Mouse (Mus musculus): ENCODE measurements around the gene Pkig.

The Pkig gene

DNA sequence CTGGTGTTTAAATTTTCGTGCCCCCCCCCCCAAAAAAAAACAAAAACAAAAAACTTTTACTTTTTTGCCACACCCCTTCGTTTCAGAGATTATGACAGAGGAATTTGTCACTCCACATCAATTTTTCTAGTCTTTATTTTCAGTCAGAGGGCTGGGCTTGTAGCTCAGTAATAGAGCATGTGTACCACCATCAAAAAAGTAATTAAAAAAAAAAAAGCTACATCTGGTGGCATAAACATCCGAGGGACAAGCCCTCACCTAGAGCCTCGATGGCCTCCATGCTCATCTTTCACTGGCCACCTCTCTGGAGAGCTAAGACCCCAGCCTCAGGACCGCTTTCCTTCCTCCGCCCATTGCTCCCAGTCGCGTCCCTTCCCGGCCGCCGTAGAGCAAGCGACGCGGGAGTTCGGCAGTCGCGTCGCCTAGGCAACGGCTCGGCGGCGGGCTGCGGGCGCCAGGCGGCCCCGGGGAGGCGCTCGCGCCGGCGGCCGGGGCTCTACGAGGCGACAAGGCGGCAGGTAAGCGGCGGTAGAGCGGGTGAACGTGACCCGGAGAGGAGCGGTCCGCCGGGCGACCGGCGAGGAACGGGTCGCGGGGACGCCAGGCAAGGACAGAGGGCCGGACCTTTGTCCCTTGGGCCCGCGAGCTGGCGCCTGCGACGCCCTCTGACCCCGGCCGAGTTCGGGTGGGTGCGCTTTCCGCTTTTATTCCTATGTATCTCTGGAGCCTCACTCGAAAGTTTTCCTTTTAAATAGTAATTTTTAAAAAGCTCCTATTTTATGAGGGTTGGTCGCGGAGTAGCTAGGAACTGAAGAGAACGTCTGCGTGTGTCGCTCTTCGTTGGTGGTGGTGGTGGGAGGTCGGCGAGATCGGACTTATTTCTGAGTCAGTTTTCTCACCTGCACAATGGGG, at the start of gene Pkig:
TSS of gene Pkig (plus strand) at position 412 of the 912 bp plus-strand sequence.
- in situ Hi-C loops (cut with MboI; ENCODE audit: low sequenced_read_pairs): no loop called here

- in situ Hi-C loops (cut with MboI; ENCODE audit: low sequenced_read_pairs): no loop called here
Observed at GRCm38 (mm10) chr2:163609281-163609975, 48.8 kb upstream of the Pkig start.

DNA sequence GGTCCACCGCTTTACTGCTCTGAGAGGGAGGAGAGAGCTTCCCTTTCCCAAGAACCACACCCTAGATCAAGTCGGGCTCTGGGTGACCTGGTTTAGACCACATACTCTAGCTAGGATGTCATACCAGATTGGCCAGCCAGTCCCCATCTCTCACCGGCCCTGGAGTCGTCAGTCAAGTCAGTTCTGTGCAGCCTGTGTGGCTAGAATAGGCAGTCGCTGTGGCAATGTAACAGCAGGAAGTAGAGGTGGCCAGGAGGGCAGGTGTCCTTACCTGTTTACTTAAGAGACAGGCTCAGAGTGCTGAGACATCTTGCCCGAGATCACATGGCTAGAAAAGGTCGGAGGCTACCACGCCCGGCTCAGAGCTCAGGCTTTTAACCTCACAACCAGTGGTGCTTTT, 47.0 kb upstream of the Pkig start:
- in situ Hi-C loops (cut with MboI; ENCODE audit: low sequenced_read_pairs): no loop called here

DNA sequence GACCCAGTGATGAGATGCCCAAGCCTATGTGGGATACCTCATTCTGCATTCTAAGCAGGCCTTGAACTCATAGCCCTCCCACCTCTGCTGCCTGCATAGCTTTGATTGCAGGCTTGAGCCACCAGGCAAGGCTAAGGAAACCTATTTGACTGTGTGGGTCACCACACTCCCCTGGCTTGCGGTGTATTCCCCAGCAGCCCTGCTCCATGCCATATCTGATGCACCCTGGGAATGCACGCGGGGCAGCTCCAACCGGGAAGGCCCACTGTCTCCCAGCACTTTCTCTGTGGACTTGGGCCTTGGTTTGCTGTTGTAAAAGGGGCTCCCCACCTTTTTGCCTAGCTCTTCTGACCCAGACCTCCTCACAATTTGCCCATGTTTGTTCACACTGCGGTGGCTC, 45.0 kb upstream of the Pkig start:
- in situ Hi-C loops (cut with MboI; ENCODE audit: low sequenced_read_pairs): no loop called here

DNA sequence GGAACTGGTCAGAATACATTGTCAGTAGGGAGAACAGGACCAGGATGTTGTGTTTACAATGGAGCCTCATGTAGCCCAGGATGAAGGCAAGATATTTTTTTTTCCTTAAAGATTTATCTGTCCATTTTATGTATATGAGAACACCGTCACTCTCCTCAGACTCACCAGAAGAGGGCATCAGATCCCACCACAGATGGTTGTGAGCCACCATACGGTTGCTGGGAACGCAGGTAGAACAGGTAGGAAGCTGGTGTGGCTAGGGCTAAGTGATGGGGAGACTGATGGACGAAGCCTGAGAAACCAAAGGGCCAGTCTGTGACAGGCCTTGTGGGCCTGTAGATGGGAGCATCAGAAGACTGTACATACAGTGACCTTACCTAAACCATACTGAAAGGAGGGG, 44.2 kb upstream of the Pkig start:
- in situ Hi-C loops (cut with MboI; ENCODE audit: low sequenced_read_pairs): no loop called here

- in situ Hi-C loops (cut with MboI; ENCODE audit: low sequenced_read_pairs): no loop called here
Observed at GRCm38 (mm10) chr2:163615401-163615800, 42.8 kb upstream of the Pkig start.

DNA sequence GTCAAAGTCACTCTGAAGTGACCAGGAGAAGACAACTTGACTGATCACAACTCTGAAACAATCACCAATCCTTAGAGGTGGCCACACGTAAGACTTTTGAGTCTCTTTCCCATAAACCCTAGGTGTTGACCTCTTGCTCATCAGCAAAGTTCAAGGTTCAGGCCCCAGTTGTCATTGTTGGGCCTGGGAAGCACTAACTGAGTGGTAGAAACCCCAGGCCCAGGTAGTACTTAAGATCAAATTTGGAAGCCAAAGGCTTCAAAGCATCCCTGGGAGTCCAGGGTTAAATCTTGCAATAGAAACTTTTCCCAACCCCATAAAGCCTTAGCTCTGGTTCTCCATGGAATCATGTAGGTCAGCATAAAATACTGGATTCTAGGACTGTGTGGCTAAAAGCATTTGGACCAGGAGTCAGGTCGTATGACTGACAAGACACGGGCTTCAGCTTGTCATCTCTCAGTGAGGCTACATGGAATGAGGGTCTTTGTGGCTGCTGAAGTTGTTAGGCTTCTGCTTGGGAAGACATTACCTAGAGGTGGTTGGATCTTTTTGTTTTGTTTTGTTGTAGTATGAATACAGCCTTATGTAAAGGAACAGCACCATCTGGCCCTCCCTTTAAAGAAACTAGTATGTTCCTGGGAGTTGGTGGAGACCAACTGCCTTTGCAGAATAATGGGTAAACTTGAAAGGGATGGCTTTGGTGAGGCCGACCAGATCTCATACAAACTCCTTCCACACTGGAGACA, 42.1 kb upstream of the Pkig start:
- in situ Hi-C loops (cut with MboI; ENCODE audit: low sequenced_read_pairs): no loop called here

GRCm38 (mm10) chr2:163616652-163617227, 41.4 kb upstream of the Pkig start:
- in situ Hi-C loops (cut with MboI; ENCODE audit: low sequenced_read_pairs): no loop called here

GRCm38 (mm10) chr2:163617232-163617863, 40.8 kb upstream of the Pkig start:
- in situ Hi-C loops (cut with MboI; ENCODE audit: low sequenced_read_pairs): no loop called here

- in situ Hi-C loops (cut with MboI; ENCODE audit: low sequenced_read_pairs): no loop called here
Observed at GRCm38 (mm10) chr2:163617874-163618273, 40.3 kb upstream of the Pkig start.

- in situ Hi-C loops (cut with MboI; ENCODE audit: low sequenced_read_pairs): loop anchor here (10.0 kb wide), 1 partner anchor 94 kb away; no protein-coding TSS in a partner anchor
Observed at GRCm38 (mm10) chr2:163620451-163620850, 37.7 kb upstream of the Pkig start.

DNA sequence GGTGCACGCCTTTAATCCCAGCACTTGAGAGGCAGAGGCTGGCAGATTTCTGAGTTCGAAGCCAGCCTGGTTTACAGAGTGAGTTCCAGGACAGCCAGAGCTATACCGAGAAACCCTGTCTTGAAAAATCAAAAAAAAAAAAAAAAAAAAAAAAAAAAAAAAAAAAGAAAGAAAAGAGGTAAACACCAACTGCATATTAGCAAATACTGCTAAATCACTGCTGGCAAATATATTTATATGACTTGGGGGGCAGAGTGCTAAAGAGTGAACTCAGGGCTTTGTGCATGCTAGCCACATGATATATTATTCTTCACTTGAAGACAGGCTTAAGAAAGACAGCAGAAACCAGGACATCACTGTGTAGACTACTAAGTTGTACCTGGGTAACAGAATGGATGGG, 36.8 kb upstream of the Pkig start:
- in situ Hi-C loops (cut with MboI; ENCODE audit: low sequenced_read_pairs): loop anchor here (10.0 kb wide), 1 partner anchor 93 kb away; no protein-coding TSS in a partner anchor

DNA sequence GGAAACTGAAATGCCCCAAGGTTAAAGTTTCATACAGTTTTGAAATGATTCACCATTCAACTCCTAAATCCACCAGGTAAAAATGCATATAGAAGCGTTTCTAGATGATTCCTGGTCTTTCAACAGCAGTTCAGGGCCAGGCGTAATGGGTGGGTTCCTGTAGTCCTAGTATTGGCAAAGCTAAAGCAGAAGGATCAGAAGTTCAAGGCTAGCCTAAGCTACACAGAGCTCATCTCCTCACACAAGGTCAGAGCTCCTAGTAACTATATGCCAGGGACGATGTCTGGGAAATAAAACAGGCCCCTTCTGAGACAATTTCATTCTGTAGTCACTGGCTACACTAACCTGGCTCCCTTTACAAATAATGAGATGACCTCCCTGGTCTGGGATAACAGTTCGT, 27.0 kb upstream of the Pkig start:
- in situ Hi-C loops (cut with MboI; ENCODE audit: low sequenced_read_pairs): no loop called here

- in situ Hi-C loops (cut with MboI; ENCODE audit: low sequenced_read_pairs): no loop called here
Observed at GRCm38 (mm10) chr2:163631715-163632114, 26.5 kb upstream of the Pkig start.

DNA sequence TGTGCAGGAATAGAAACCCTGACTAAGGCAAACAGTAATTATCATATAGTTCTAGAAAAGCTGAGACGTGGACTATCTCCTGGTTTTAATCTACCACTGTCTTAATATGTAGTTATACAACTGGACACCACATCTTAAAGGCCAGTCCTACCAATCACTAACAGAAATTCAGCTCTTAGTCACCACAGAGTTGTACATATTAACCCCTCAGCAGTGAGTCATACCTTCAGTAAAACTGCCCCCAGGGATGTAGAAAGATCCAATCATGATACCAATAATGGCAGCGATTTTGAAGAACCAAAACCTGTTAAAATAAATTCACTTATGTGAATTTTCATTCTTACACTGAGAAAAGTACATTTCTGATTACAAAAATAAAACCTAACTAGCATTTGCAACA, 24.0 kb upstream of the Pkig start:
- in situ Hi-C loops (cut with MboI; ENCODE audit: low sequenced_read_pairs): no loop called here

DNA sequence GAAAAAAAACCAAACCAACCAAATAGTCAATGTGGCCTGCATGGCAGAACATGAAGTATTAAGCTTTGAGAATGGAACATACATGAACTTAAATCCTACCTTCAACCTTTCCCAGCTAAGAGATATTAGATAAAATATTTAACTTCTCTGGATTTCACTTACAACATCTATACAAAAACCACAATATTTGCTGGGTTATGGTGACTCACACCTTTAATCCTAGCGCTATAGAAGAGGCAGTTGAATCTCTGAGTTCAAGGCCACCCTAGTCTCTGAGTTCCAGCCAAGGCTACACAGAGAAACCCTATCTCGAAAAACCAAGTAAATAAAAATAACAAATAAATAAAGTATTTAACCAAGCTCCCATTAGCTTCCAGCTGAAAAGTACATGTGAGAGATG, 22.1 kb upstream of the Pkig start:
- in situ Hi-C loops (cut with MboI; ENCODE audit: low sequenced_read_pairs): no loop called here

DNA sequence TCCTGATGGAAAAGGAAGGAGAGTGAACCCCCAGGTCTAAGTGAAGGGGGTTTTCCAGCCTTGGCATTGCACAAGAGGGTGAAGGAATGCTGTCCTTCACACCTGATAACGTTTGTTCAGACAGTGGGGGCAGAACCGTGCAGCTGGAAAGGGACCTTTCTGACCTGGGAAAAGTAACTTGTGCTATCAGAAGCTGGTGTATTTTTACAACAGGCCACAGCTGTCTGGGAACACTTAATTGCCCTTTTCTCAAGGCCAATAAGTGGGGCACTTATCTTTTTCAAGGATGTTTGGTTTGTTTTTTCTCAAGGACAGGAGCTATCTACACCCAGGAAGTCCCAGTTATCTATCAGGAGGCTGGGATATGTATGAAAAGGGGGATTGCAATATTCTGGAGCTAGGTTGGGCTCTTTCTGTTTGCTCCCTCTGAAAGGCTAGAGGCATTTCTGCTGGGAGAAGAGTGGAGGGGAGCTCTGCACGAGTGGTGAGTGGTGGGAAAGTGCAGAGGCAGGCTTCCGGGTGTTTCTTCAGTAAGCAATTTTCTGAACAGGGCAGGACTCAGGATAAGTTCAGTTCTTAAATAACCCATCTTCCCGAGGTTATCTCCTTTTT, 20.4 kb upstream of the Pkig start:
- in situ Hi-C loops (cut with MboI; ENCODE audit: low sequenced_read_pairs): no loop called here

DNA sequence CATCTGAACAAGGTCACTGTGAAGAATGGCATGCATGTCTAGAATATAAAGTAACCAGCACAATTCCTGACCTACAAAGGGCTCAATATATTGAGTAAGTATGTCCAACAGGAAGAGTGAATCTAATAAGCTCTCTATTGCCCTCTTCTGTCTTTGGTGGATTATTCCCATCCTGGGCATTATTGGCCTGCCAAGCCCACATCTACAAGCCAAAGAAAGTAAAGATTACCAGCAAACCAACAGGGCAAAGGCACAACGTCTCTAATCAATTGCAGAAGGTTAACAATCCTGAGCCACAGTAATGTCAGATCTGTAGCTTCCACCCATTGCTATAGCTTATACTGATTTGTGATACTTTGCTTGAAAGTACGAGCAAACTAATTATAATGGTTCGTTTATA, 17.7 kb upstream of the Pkig start:
- in situ Hi-C loops (cut with MboI; ENCODE audit: low sequenced_read_pairs): no loop called here

DNA sequence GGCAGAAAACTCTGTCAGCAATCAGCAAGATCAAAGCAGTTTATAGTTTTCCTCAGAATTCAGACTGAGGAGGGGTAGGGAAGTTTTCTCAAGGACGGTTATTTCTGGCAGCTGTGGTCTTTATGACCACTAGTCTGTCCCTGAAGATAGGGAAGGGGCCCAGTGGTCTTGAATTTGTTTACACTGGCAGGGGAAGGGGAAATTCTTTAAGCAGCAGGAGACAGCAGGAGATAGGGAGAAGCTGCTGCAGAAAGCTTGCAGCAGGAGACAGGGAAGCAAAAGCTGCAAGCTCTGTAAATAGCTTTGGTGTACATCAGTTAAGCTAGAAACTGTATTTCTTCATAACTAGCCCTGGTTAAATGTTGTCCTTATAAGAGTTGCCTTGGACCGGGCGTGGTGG, 16.5 kb upstream of the Pkig start:
- in situ Hi-C loops (cut with MboI; ENCODE audit: low sequenced_read_pairs): no loop called here
